Mouse (Mus musculus): ENCODE results near the gene Hivep3. TPM values are rescaled to one million over a fixed set of nuclear protein-coding genes. Genes with fewer than 3 reads are reported as not detected.
A peak's percentile ranks its signal among the peaks of the same experiment; 100 is the strongest.

Gene Hivep3
- polyA plus RNA-seq, 1 experiment from 2014 or later, result 24.0 TPM

DNA sequence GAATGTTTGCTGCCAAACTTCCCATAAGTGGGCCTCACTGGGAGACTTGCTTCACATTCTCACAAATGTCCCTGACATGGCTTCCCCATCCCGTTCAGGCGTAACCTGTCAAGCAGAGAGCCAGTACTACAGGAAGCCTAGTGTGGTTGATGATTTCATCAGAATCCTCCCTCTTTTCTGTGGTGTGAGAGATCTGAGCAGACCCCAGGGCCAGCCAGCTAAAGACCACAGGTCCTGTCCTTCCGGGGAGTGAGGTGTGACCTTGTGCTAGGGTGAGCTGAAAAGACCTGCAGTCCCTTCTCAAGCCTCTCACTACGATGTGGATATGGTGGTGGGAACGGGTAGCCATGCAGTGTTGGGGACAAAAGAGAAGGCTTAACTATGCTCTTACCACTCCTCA is 348.9 kb downstream of the Hivep3 start:
- peaks cover 12% of the 10 kb centered on the region for H3K4me1 ChIP-seq

DNA sequence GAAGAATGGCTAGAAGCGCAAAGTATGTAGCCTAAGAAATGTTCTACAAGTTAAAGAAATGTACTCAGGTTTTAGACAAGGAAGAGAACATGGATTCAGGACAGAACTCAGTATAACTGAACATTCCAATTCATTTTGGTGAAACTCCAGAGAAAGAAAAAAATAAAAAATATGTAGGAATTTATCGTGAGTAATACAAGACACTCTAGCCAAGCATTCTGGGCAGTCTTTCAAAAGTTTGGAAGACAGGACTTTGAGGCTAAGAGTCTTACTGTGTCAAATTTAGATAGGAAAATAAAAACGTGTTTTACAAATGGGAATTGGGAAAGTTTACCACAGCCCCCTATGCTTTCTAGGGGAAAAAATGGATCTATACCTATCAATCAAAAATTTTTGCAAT is 350.1 kb downstream of the Hivep3 start:
- Histone ChIP-seq H3K4me3 (no peak overlapping the region), H3K27ac (peak overlapping the region; percentile 64; the same call in 1 of the 2 replicates), H3K4me2 (no peak overlapping the region), H3K9me3 (no peaks in the 10 kb centered on the region), H3K27me3 (no peaks in the 10 kb centered on the region), H3K9ac (no peak overlapping the region), H3K36me3 (no peaks in the 10 kb centered on the region), H3K4me1 (peaks cover 12% of the 10 kb centered on the region)
- WGBS, result 52% methylated on average over 3 of the region's 3 CpGs
- ATAC-seq (ENCODE audit: borderline replicate concordance, extremely low read depth, low FRiP score, low TSS enrichment), result peak; percentile 51; the same call in 1 of the 2 replicates

More for the DNA sequence above, 348.9 kb downstream of the Hivep3 start:
- Histone ChIP-seq H3K9me3 (no peaks in the 10 kb centered on the region), H3K4me3 (no peak overlapping the region), H3K27ac (no peak overlapping the region), H3K4me2 (no peak overlapping the region), H3K36me3 (no peaks in the 10 kb centered on the region), H3K9ac (no peak overlapping the region), H3K27me3 (no peaks in the 10 kb centered on the region)
- WGBS, result 75% methylated on average over 5 of the region's 5 CpGs
- ATAC-seq (ENCODE audit: borderline replicate concordance, extremely low read depth, low FRiP score, low TSS enrichment), result no peak

DNA sequence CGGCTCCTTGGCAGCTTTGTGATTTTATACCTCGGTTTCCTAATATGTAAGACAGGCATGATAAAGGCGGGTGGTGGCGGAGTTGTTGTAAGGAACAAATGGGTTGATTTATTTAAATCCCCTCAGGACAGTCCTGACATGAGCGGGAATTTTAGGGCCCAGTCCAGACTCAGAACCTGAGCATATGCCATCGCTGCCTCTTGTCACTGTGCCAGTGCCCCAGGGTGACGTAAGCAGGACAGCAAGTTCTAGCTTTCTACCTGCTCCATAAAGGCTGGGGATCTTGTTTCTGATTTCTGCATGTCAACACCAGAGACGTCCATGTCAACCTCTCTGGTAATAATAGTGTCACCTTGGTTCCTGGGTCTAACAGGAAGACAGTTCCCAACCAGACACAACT is 356.0 kb downstream of the Hivep3 start:
- no peaks in the 10 kb centered on the region for H3K9me3 ChIP-seq
- WGBS, result 82% methylated on average over 8 of the region's 8 CpGs
- no peak overlapping the region for H3K9ac ChIP-seq
- peaks cover 19% of the 10 kb centered on the region for H3K4me1 ChIP-seq
- no peaks in the 10 kb centered on the region for H3K27me3 ChIP-seq
- H3K4me2 ChIP-seq, result no peak overlapping the region
- H3K36me3 ChIP-seq, result no peaks in the 10 kb centered on the region
- no peak overlapping the region for H3K27ac ChIP-seq
- H3K4me3 ChIP-seq, result no peak overlapping the region
- ATAC-seq (ENCODE audit: borderline replicate concordance, extremely low read depth, low FRiP score, low TSS enrichment), result no peak

DNA sequence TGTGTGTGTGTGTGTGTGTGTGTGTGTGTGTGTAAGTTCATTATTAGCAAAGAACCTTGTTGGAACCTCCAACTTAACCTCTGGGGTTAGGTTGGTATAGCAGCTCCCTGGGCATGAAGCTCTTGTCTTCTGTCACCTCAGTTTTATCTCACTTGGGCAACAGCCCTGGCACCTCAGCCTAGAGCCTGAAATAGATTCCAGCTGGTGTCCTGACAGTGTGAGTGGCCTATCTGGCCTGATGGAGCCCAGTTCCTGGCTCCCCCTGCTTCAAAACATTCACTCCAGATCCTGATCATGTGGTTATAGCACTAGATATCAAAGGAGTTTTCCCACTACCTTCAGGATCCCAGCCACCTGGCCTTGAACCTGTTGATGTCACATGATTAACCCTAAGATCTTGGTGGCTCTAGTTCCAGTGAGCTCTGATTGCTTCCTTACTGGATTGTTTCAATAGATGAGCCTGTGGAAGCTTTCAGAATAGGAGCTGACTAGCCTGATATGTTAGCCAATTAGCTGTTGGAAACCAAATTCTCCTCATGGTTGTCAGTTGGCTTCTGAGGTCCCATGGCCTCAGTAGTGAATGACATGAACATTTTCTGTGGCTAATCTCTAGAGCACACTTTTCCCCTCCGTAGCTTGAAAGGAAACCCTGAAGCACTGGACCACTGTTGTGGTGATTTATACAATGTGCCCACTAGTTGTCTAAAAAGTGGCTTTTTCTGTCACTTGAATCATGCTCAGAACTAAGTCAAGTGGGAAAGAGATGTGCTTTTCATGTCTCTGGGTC is 358.6 kb downstream of the Hivep3 start:
- ATAC-seq (ENCODE audit: borderline replicate concordance, extremely low read depth, low FRiP score, low TSS enrichment), result no peak

DNA sequence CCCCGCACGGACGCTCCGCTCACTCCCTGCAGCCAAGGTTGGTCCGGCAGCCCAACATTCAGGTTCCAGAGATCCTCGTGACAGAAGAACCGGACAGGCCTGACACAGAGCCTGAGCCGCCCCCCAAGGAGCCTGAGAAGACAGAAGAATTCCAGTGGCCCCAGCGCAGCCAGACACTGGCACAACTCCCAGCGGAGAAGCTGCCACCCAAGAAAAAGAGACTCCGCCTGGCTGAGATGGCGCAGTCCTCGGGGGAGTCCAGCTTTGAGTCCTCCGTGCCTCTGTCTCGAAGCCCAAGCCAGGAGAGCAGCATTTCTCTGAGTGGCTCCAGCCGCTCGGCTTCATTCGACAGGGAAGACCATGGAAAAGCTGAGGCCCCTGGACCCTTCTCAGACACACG is 363.4 kb downstream of the Hivep3 start:
- ATAC-seq (ENCODE audit: borderline replicate concordance, extremely low read depth, low FRiP score, low TSS enrichment), result no peak; the same call in 1 of the 2 replicates
- peaks cover 10% of the 10 kb centered on the region for H3K36me3 ChIP-seq
- H3K4me2 ChIP-seq, result no peak overlapping the region
- 75% methylated on average over 19 of the region's 19 CpGs for WGBS
- no peak overlapping the region for H3K9ac ChIP-seq
- H3K9me3 ChIP-seq, result no peaks in the 10 kb centered on the region
- peaks cover 8% of the 10 kb centered on the region; the same call in 1 of the 2 replicates for H3K4me1 ChIP-seq
- no peak overlapping the region for H3K4me3 ChIP-seq
- H3K27me3 ChIP-seq, result no peaks in the 10 kb centered on the region
- H3K27ac ChIP-seq, result no peak overlapping the region

More for the DNA sequence above, 358.6 kb downstream of the Hivep3 start:
- Histone ChIP-seq H3K9me3 (no peaks in the 10 kb centered on the region), H3K9ac (no peak overlapping the region), H3K36me3 (no peaks in the 10 kb centered on the region), H3K4me3 (no peak overlapping the region), H3K4me1 (peaks cover 15% of the 10 kb centered on the region; the same call in 1 of the 2 replicates), H3K4me2 (no peak overlapping the region), H3K27me3 (no peaks in the 10 kb centered on the region), H3K27ac (peak overlapping the region; percentile 38)
- 72% methylated on average over 1 of the region's 1 CpGs for WGBS

DNA sequence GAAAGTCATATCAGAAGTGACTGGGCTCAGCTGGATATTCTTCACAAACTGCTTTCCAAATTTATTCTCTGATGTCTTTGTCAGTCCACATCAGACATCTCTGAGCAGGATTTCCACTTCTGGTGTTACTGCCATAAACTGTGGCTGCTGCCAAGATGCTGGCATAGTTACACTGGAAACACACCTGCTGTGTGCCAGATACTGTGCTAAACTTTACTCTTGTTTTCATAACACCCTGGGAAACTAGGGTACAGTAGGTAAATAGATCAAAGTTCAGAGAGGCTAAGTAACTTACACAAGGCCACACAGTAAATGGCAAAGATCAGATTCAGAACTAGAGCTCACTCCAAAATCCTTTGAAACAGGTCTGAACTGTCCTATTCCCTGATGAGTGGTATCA is 367.6 kb downstream of the Hivep3 start:
- Histone ChIP-seq H3K4me3 (no peak overlapping the region), H3K9me3 (no peaks in the 10 kb centered on the region), H3K27ac (no peak overlapping the region), H3K9ac (no peak overlapping the region), H3K36me3 (peaks cover 10% of the 10 kb centered on the region), H3K27me3 (no peaks in the 10 kb centered on the region), H3K4me2 (no peak overlapping the region), H3K4me1 (no peaks in the 10 kb centered on the region)
- ATAC-seq (ENCODE audit: borderline replicate concordance, extremely low read depth, low FRiP score, low TSS enrichment), result no peak

DNA sequence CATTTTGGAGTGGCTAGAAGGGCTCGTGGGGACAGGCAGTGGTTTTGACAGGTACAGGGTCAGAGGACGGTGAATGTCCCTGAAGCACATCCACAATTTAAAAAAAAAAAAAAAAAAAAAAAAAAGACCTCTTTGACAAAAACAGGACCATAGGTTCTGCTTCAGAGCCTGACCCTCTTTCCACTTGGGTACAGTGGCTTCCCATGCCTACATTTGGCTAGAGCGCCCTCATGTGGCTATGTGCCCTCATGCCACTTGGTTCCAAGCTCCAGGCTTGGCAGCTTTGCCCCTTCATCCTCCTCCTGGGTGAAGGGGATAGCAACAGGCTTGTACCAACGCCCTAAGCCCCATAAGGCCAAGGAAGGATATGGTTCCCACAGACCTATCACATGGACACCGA is 371.0 kb downstream of the Hivep3 start:
- 43% methylated on average over 5 of the region's 5 CpGs for WGBS
- no peaks in the 10 kb centered on the region for H3K27me3 ChIP-seq
- H3K9ac ChIP-seq, result no peak overlapping the region
- no peaks in the 10 kb centered on the region for H3K9me3 ChIP-seq
- no peaks in the 10 kb centered on the region for H3K36me3 ChIP-seq
- no peak overlapping the region for H3K4me3 ChIP-seq
- H3K4me1 ChIP-seq, result no peaks in the 10 kb centered on the region
- H3K27ac ChIP-seq, result no peak overlapping the region
- no peak for ATAC-seq (ENCODE audit: borderline replicate concordance, extremely low read depth, low FRiP score, low TSS enrichment)
- no peak overlapping the region for H3K4me2 ChIP-seq

DNA sequence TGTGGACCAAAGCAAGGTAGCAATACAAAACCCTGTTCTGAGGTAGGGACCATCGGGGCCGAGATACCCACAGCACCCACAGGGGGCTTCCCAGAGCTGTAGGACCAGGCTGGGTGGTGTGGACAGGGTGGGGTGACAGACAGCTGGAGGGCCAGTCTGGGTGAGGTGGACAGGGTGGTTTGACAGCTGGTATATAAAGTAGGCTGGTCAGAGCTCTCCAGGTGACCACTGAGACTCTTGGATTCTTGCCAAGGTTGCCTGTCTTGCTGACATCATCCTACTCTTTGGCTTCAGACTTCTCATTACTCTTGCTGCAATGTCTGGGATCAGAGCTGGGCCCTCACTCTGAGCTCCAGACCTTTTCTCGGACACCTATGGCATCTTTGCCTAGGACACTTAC is 372.8 kb downstream of the Hivep3 start:
- 82% methylated on average over 3 of the region's 3 CpGs for WGBS

DNA sequence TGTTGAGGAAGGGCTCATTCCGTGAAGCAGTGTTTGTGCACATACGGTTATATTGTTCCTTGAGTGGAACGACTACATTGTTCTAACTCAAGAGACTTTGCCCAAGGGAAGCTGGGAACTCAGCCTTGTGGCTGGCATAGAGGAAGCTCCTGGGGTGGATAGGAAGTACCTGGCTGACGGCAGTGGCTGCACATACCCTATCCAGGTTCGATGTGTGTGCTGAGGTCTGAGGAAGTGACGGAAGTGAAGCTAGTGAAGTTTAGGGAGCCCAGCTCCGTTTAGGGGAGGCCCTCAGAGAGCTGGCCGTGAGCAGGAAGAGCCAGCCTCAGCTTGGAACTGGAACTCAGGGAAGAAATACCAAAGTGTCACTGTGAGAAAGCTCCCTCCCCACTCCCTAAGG is 374.2 kb downstream of the Hivep3 start:
- Histone ChIP-seq H3K27ac (no peak overlapping the region), H3K4me1 (no peaks in the 10 kb centered on the region), H3K4me2 (no peak overlapping the region), H3K36me3 (no peaks in the 10 kb centered on the region), H3K9ac (no peak overlapping the region), H3K9me3 (no peaks in the 10 kb centered on the region), H3K27me3 (no peaks in the 10 kb centered on the region), H3K4me3 (no peak overlapping the region)
- 48% methylated on average over 8 of the region's 8 CpGs for WGBS
- ATAC-seq (ENCODE audit: borderline replicate concordance, extremely low read depth, low FRiP score, low TSS enrichment), result no peak

More for the DNA sequence above, 372.8 kb downstream of the Hivep3 start:
- Histone ChIP-seq H3K27ac (no peak overlapping the region), H3K36me3 (no peaks in the 10 kb centered on the region), H3K4me3 (no peak overlapping the region), H3K9ac (no peak overlapping the region), H3K4me2 (no peak overlapping the region), H3K4me1 (no peaks in the 10 kb centered on the region), H3K27me3 (no peaks in the 10 kb centered on the region), H3K9me3 (no peaks in the 10 kb centered on the region)
- ATAC-seq (ENCODE audit: borderline replicate concordance, extremely low read depth, low FRiP score, low TSS enrichment), result no peak

DNA sequence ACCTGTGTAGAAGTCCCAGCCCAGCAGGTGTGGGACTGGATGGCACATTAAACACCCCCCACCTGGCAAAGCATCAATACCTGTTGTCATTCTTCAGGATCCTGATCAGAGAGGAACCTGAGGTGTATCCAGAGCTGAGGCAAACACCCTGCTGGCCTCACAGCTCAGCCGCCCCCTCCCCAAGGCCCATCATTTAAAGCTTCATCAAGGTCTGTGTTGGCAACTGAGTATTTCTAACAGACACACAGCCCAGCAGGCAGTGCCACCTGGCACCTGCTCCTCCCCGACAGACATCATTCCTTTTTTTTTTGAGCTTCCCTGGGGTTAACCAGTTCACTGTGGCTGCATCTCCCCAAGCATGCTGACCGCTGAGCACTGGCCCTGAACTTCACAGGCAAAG is 381.9 kb downstream of the Hivep3 start:
- no peak overlapping the region for H3K4me3 ChIP-seq
- WGBS, result 90% methylated on average over 3 of the region's 3 CpGs
- no peaks in the 10 kb centered on the region for H3K36me3 ChIP-seq
- no peak overlapping the region for H3K27ac ChIP-seq
- H3K4me1 ChIP-seq, result no peaks in the 10 kb centered on the region
- no peak for ATAC-seq (ENCODE audit: borderline replicate concordance, extremely low read depth, low FRiP score, low TSS enrichment)
- H3K27me3 ChIP-seq, result no peaks in the 10 kb centered on the region
- H3K9ac ChIP-seq, result no peak overlapping the region
- H3K9me3 ChIP-seq, result no peaks in the 10 kb centered on the region
- H3K4me2 ChIP-seq, result no peak overlapping the region

DNA sequence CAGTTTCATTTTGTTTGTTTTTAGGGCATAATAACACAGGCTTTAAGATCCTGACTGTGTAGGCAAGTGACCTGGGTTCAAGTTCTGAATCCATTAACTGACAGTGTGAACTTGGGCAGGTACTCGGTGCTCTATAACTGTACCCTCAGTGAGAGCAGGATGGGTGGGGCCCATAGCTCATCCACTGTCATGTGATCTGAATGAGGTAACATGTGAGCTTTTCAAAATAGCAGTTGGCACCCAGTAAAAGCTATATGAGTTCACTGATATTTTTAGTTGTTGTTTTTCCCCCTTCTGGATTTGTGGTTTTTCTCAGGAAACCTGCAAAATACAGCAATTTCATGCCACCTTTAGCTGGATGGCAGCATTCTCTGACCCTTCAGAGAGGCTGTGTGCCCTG is 382.7 kb downstream of the Hivep3 start:
- no peaks in the 10 kb centered on the region for H3K4me1 ChIP-seq
- 71% methylated on average over 1 of the region's 1 CpGs for WGBS
- no peaks in the 10 kb centered on the region for H3K27me3 ChIP-seq
- no peaks in the 10 kb centered on the region for H3K36me3 ChIP-seq
- no peaks in the 10 kb centered on the region for H3K9me3 ChIP-seq
- H3K4me3 ChIP-seq, result no peak overlapping the region
- H3K27ac ChIP-seq, result no peak overlapping the region
- no peak overlapping the region for H3K9ac ChIP-seq
- no peak overlapping the region for H3K4me2 ChIP-seq
- no peak for ATAC-seq (ENCODE audit: borderline replicate concordance, extremely low read depth, low FRiP score, low TSS enrichment)

DNA sequence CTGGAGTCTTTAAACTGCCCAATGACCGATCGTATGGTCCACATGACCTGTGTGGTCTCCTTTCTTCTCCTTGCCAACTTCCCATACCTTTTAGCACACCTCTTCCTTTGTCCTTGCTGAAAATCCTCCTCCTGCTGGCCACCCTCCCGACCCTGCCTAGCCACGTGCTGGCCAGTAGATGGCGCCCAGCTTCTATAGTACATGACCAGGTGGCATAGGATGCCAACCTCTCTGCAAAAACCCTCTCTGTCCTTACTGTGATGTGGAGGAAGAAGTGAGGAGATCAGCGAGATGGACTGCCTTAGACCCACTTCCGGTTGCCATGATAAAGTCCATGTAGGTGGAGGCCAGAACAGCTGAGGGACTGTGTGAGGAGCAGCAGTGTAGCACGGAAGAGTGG is 386.7 kb downstream of the Hivep3 start:
- Histone ChIP-seq H3K36me3 (no peaks in the 10 kb centered on the region), H3K27ac (no peak overlapping the region), H3K4me3 (no peak overlapping the region), H3K4me1 (no peaks in the 10 kb centered on the region), H3K4me2 (no peak overlapping the region), H3K9ac (no peak overlapping the region), H3K27me3 (no peaks in the 10 kb centered on the region), H3K9me3 (no peaks in the 10 kb centered on the region)
- ATAC-seq (ENCODE audit: borderline replicate concordance, extremely low read depth, low FRiP score, low TSS enrichment), result no peak
- WGBS, result 34% methylated on average over 8 of the region's 8 CpGs

Data from lung, embryonic 15.5 days (tissue).